ENCODE assay signal across 19 mouse cellular contexts in genomic region chr9:45938088-45938487, GRCm38 (mm10). TPM values are rescaled to one million over a fixed set of nuclear protein-coding genes. Genes with fewer than 3 reads are reported as not detected.
DNase-seq lines count a peak whose midpoint lies in the region; TF ChIP-seq lines count a peak whose summit lies in the region.
"Had no signal": no experiment of that assay in that cellular context is flagged by ENCODE, and none has a peak within 500 bp of the region (broad histone marks: within the 10 kb centered on the region; RNA-seq: fewer than 3 reads in every experiment).

No protein-coding gene starts in this region.

- peak; percentile 53 for DNase-seq in gastrocnemius, adult 2 months
- no peak for DNase-seq in gastrocnemius, adult 8-10 months (ENCODE audit: low spot score in 2 of 2)
- peak; percentile 23 to 69 for DNase-seq in kidney, postnatal 25 days
- no peak for DNase-seq in kidney, postnatal 14 days
- peak; percentile 88 for DNase-seq in adrenal gland, adult 8-10 months
- DNase-seq in embryonic facial prominence, embryonic 10.5 days (ENCODE audit: low spot score) = no peak
- no peak for DNase-seq in lung, postnatal 4 days
- DNase-seq in frontal cortex, postnatal 10 days (ENCODE audit: low spot score in 2 of 2) = no peak
- DNase-seq: kidney, postnatal 10 days; layer of hippocampus, adult 9-11 months; lung, adult 18-20 months; lung, postnatal 36 days had no signal

- H3K27ac ChIP-seq in gastrocnemius, adult 2 months = no peak overlapping the region
- no peak overlapping the region for H3K27ac ChIP-seq in embryonic facial prominence, embryonic 10.5 days (replicated peaks)
- H3K27ac ChIP-seq: hindbrain, embryonic 12.5 days; limb, embryonic 13.5 days; neural tube, embryonic 12.5 days; stomach, embryonic 15.5 days had no signal

- H3K4me3 ChIP-seq in gastrocnemius, adult 2 months = no peak overlapping the region
- peak overlapping the region; percentile 4; the same call in 1 of the 2 replicates for H3K4me3 ChIP-seq in embryonic facial prominence, embryonic 10.5 days
- H3K4me3 ChIP-seq: erythroblast, embryonic 14.5 days; hindbrain, embryonic 12.5 days; limb, embryonic 13.5 days; neural tube, embryonic 12.5 days; stomach, embryonic 15.5 days had no signal

- no peak for TF ChIP-seq CTCF in gastrocnemius, adult 2 months (IDR thresholded peaks at IDR 0.05)

- H3K27me3 ChIP-seq in embryonic facial prominence, embryonic 10.5 days (replicated peaks; ENCODE audit: low read depth, poor library complexity, severe bottlenecking) = peaks cover 9% of the 10 kb centered on the region
- H3K27me3 ChIP-seq: hindbrain, embryonic 12.5 days; neural tube, embryonic 12.5 days; Patski; stomach, embryonic 15.5 days had no signal

- peaks cover 11% of the 10 kb centered on the region for H3K4me1 ChIP-seq in embryonic facial prominence, embryonic 10.5 days

- no peaks in the 10 kb centered on the region for H3K9me3 ChIP-seq in embryonic facial prominence, embryonic 10.5 days
- H3K9me3 ChIP-seq: hindbrain, embryonic 12.5 days; limb, embryonic 13.5 days; neural tube, embryonic 12.5 days; stomach, embryonic 15.5 days had no signal

- 89% methylated on average over 8 of the region's 8 CpGs for WGBS in embryonic facial prominence, embryonic 10.5 days

- H3K36me3 ChIP-seq in embryonic facial prominence, embryonic 10.5 days (replicated peaks) = peaks cover 48% of the 10 kb centered on the region

- intact Hi-C loops in gastrocnemius, adult 2 months (cut with DNase I) = no loop called here

RNA-seq across cellular contexts. Expression of gene Tagln, which starts 2.2 kb away (rescaled TPM):
- total RNA-seq in gastrocnemius, adult 2 months (2021) = 10 to 100 TPM; 38.5 to 49.2 TPM
- total RNA-seq in gastrocnemius, adult 8-10 months (2022) = 10 to 100 TPM; 28.4 to 54.2 (median 31.7) TPM
- total RNA-seq in adrenal gland, adult 8-10 months (2022) = 100 to 1,000 TPM in 3 of 4 experiments, 10 to 100 TPM in 1; 89.8 to 116 (median 110) TPM
- polyA plus RNA-seq in embryonic facial prominence, embryonic 10.5 days (2016; fragmentation: Nextera tagmentation; extraction: Ambion mirVana) = 12.4 and 15.1 TPM in 2 replicates
- total RNA-seq: monocyte, adult 5-6 weeks had no signal
- polyA plus RNA-seq: erythroblast, embryonic 14.5 days had no signal

RNA-seq across cellular contexts. Expression of gene Sidt2, which starts 17.0 kb away (rescaled TPM):
- total RNA-seq in gastrocnemius, adult 2 months (2021) = 10 to 100 TPM; 66.2 to 72.2 TPM
- total RNA-seq in gastrocnemius, adult 8-10 months (2022) = 10 to 100 TPM; 64.4 to 70.3 (median 67.4) TPM
- 100 to 1,000 TPM; 180 to 380 (median 226) TPM for total RNA-seq in adrenal gland, adult 8-10 months (2022)
- polyA plus RNA-seq in embryonic facial prominence, embryonic 10.5 days (2016; fragmentation: Nextera tagmentation; extraction: Ambion mirVana) = 24.7 and 27.4 TPM in 2 replicates

RNA-seq across cellular contexts. Expression of gene Rnf214, which starts 31.4 kb away (rescaled TPM):
- 10 to 100 TPM; 25.3 to 31.0 TPM for total RNA-seq in gastrocnemius, adult 2 months (2021)
- 10 to 100 TPM; 23.7 to 28.9 (median 25.5) TPM for total RNA-seq in gastrocnemius, adult 8-10 months (2022)
- 10 to 100 TPM; 47.5 to 69.5 (median 52.4) TPM for total RNA-seq in adrenal gland, adult 8-10 months (2022)
- polyA plus RNA-seq in embryonic facial prominence, embryonic 10.5 days (2016; fragmentation: Nextera tagmentation; extraction: Ambion mirVana) = 61.5 and 66.8 TPM in 2 replicates

RNA-seq across cellular contexts. Expression of gene Pcsk7, which starts 31.8 kb away (rescaled TPM):
- total RNA-seq in gastrocnemius, adult 2 months (2021) = 10 to 100 TPM in 1 of 2 experiments, 1 to 10 TPM in 1; 9.3 to 12.3 TPM
- 10 to 100 TPM in 2 of 4 experiments, 1 to 10 TPM in 2; 7.9 to 14.1 (median 10.7) TPM for total RNA-seq in gastrocnemius, adult 8-10 months (2022)
- 10 to 100 TPM; 27.9 to 44.9 (median 36.6) TPM for total RNA-seq in adrenal gland, adult 8-10 months (2022)
- 18.9 and 21.2 TPM in 2 replicates for polyA plus RNA-seq in embryonic facial prominence, embryonic 10.5 days (2016; fragmentation: Nextera tagmentation; extraction: Ambion mirVana)

Comparison
In these comparisons a context has a peak if more than half of its experiments do, and no peak if none do; other contexts are left out.
1. DNase-seq: peak in gastrocnemius, adult 2 months (single experiment), kidney, postnatal 25 days (2 of 2) and adrenal gland, adult 8-10 months (single experiment); none in gastrocnemius, adult 8-10 months (0 of 2), kidney, postnatal 14 days (single experiment), embryonic facial prominence, embryonic 10.5 days (single experiment), lung, postnatal 4 days (0 of 2) and frontal cortex, postnatal 10 days (0 of 2).